Mouse (Mus musculus) heart, adult 11 months (tissue): ENCODE measurements around the gene Plekhg5.

Experiments used
- DNase-seq: peaks from one replicate; pipeline ENCODE4 v3.0.0; 2022

Gene Plekhg5

DNA sequence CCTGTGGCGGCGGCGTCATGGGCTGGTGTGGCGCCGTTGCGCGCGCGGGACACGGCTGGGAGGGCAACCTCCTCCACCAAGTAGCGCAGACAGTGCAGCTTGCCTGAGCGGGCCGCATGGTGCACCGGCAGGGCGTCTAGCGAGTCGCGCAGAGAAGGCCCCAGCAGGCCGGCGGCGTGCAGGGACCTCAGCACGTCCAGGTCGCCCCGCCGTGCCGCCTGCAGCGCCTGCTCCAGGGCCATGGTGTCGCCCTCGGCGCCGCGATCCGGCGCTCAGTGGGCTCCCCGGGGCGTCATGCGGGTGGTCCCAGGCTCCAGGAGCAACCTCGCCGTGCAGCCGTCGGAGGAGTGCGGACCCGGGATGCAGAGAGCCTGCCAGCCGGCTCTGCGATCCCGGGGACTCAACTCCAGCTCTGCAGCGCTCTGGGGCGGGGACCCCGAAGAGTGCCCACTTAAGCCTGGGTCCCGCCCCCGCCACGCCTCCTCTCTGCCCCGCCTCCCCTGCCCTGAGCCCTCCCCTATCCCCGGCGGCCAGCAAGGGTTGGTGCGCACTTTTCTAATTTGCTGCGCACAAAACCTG, 79.8 kb downstream of the Plekhg5 start, which contains the start of gene Espn:
Gene Espn (minus strand): TSS at position 406 of the 579 bp plus-strand sequence.
- DNase-seq = peak; percentile 97

DNA sequence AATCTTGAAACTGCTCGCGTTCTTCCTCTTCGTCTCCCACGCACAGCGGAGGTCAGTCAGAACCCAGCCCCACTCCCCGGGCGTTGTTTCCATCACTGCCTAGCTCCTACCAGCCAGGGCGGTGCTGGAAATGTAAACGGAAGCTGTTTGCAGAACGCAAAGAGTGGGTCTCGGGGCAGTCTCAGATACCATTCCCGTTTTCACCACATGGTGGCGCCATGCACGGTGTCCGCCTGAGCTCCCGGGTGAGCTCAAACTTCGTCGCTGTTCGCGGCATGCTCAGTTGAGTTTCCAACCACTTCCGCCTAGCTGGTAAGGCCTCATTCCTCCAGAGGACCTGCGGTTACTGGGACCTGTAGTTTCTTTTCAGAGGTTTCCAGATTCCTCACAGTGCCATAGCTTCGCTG, 81.5 kb downstream of the Plekhg5 start:
- DNase-seq = peak; percentile 98

DNA sequence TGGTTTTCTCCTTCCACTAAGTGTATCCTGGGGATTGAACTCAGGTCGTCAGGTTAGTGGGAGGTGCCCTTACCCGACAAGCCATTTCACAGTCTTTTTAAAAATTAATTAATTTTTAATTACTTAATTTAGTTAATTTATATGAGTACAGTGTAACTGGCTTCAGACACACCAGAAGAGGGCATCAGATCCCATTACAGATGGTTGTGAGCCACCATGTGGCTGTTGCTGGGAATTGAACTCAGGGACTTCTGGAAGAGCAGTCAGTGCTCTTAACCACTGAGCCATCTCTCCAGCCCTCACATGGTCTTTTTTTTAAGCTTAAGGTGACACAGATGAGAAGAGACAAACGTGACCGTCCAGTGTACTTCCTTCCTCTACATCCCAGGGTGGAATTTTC, 82.7 kb downstream of the Plekhg5 start:
- DNase-seq = no peak

DNA sequence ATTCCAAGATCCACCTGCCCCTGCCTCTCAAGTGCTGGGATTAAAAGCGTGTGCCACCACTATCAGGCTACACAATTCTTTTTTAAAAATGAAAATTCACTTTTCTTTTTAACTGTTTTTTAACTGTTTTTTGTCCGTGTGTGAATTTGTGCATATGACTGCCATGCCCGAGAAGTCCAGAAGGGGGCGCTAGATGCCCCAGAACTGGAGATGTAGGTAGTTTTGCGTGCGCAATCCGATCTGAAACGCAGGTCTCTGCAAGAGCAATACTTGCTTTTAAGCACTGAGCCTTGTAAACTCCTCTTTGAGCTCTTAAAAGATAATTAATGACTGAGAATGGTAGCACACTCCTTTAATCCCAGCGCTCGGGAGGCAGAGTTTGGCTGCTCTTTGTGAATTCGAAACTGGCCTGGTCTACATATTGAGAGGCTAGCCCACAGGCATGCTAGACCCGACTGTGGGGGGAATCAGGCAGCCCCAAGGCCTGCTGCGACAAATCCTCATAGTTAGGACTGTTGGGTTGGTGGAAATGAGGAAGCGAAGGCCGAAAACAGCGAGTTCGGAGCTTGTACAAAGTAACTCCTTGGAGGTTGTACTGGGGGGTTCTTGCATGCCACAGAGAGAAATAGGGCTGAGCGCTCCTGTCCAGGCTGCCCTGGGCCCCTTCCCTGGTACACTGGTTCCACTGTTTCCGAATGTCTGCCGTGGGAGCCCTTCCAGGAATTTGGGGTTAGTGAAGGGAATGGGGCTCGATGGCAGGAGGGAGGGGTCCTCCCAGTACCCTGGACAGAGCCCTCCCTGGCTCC, 85.7 kb downstream of the Plekhg5 start:
- DNase-seq = no peak

DNA sequence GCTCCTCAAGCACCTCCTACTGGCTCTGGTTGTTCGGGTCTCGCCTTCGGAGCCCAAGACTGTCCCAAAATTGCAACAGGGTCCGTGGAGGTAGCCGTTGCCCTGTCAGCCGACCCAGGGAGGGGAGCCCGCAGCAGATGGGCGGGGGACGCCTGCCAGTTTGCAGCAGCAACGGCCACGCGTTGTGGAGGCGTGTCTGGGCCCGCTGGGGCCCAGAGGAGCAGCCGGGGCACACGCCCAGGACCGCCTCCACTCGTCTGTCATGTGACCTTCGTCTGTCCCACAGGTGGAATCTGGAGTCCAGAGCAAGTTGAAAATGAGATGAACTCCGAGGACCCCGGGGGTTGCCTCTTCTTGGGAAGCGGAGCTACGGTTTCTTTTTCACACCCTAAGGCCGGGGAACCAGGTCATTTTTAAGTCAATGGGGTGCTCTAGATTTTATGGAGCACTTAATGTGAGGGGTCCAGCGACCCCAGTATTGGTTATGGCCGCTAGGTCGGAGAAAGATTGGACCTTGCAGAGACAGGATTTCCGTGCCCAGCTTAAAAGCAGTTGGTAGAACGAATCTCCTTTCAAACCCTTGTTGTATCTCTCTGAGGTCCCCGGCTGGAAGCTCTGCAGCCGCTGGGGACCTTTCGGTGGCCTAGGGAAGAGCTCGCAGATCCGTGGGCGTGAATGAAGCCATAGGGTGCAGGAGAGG, 86.4 kb downstream of the Plekhg5 start, which contains the start of gene Hes2:
Gene Hes2 (plus strand): TSS at position 283 of the 700 bp plus-strand sequence.
- peak; percentile 93 for DNase-seq

DNA sequence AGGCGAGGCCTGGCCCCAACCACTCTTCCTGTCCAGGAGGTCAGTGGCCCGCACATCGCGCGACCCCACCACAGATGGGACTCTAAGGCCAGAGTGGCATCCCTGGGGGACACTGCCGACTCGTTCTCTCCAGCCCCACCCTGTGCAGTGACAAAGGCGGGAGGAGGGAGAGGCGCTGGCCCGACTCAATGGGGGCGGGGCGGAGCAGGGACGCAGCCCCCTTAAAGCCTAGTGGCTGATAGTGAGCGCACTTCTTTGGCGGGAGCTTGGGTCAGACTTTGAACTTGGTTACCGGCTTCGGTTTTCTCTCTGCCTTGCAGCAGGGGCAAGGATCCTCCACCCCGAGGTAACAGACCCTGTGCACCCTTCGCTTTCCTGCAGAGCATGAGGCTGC, 87.0 kb downstream of the Plekhg5 start:
- DNase-seq = peak; percentile 93

DNA sequence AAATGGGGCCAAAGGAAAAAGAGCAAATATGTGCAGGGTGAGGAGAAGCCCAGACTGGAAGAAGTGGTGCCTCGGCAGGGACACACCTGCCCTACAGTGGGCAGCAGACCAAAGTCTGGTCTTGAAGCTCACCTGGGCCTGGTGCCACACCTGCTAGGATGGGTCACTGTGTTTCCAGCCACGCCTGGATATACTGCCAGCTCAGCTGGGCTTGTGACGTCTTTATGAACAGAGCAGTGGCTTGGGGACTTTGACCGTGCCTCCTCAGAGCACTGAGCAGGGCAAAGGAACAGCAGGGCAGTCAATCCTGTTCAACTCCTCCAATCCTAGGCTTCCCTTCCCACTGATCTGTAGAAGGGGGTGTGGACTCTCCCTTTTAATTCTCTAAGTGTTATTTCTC, 88.5 kb downstream of the Plekhg5 start:
- no peak for DNase-seq

DNA sequence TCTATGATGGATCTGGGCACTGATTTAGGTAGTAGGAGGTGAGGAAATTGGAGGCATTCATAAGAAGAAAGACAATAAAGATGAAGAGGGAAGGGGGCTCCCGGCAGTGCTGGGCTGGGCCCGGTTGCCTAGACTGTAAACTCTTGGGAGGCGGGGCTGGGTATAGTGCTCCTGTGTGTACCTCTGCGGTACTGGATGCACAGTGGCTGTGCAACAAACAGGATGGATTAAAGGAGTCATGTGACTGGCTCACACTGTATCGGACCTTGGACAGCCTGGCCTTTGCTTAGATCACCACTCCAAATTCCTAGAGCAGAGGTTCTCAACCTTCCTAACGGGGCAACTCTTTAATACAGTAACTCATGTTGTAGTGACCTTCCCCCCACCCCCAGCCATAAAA, 89.3 kb downstream of the Plekhg5 start:
- DNase-seq = no peak

DNA sequence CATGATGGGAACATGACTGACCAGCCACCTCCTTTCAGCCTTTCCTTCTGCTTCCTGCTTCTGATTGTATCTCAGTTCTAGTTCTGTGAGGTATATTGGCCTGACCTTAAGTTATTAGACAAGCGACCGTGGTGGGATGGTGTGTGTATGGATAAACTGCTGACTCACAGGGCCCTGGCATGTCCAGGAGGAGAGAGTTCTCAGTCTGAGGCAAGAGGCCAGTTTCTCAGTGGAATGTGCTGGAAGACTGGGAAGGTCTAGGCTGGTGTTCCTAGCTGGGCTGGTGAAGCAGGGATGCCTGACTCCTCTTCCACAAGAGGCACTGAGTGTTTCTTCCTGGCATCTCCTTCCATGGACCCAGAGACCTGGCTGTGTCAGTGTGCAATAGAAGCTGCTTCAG, 90.5 kb downstream of the Plekhg5 start:
- DNase-seq = no peak
